Mouse (Mus musculus) ES-E14 (cell line): ENCODE results near the gene Rbl2. TPM values are rescaled to one million over a fixed set of nuclear protein-coding genes. Genes with fewer than 3 reads are reported as not detected.
A peak's percentile ranks its signal among the peaks of the same experiment; 100 is the strongest.

Experiments used
- DNase-seq: peaks from one replicate; pipeline ENCODE4 v3.0.0-alpha.2; 2013; ENCODE audit warnings: low read depth, low spot score
- H3K27ac ChIP-seq: 2 replicates; pipeline ENCODE4 v1.5.1; 2012; ENCODE audit warnings: low read depth, mild to moderate bottlenecking, low read length, moderate library complexity, mixed read lengths; ENCODE audit not compliant: poor library complexity, insufficient read depth, severe bottlenecking
- H3K36me3 ChIP-seq: 2 replicates; pipeline ENCODE4 v1.6.1; 2012; ENCODE audit warnings: mild to moderate bottlenecking, low read length, moderate library complexity, mixed read lengths; ENCODE audit not compliant: control insufficient read depth, poor library complexity, insufficient read depth, severe bottlenecking
- H3K4me1 ChIP-seq, 2 experiments: fragments of 150-350 bp in 1 of 2; sonication (generic) in 1 of 2; 2 replicates each; pipeline ENCODE4 v1.6.1; 2012; ENCODE audit warnings: low read length in 2 of 2, mild to moderate bottlenecking in 1 of 2, mixed read lengths in 1 of 2; ENCODE audit not compliant: control insufficient read depth in 2 of 2, insufficient read depth in 2 of 2, poor library complexity in 1 of 2
- H3K4me3 ChIP-seq, 2 experiments: fragments of 150-350 bp in 1 of 2; sonication (generic) in 1 of 2; 2 replicates each; pipeline ENCODE4 v1.5.1; 2012; ENCODE audit warnings: low read length in 2 of 2, low read depth in 1 of 2, mild to moderate bottlenecking in 1 of 2, mixed read lengths in 1 of 2; ENCODE audit not compliant: insufficient read depth in 1 of 2, poor library complexity in 1 of 2, severe bottlenecking in 1 of 2
- H3K9ac ChIP-seq: 2 replicates; pipeline ENCODE4 v1.6.1; 2012; ENCODE audit warnings: low read depth, mild to moderate bottlenecking, low read length, mixed read lengths; ENCODE audit not compliant: poor library complexity, insufficient read depth, severe bottlenecking
- H3K9me3 ChIP-seq: fragments of 150-350 bp; sonication (generic); 2 replicates; pipeline ENCODE4 v1.6.1; 2012; ENCODE audit warnings: low read depth, mild to moderate bottlenecking, low read length; ENCODE audit not compliant: control insufficient read depth, insufficient read depth
- CHD2 ChIP-seq: IDR thresholded peaks from 2 replicates; pipeline ENCODE4 v1.6.1; 2014; ENCODE audit warnings: mild to moderate bottlenecking, low read depth, low read length, inconsistent platforms
- HCFC1 ChIP-seq: IDR thresholded peaks from 2 replicates; pipeline ENCODE4 v1.6.1; 2012; ENCODE audit warnings: low read length, inconsistent platforms, borderline replicate concordance; ENCODE audit not compliant: insufficient read depth
- MAFK ChIP-seq: IDR thresholded peaks from 2 replicates; pipeline ENCODE4 v1.6.1; 2014; ENCODE audit warnings: mild to moderate bottlenecking, low read depth, low read length, inconsistent platforms; ENCODE audit not compliant: insufficient read depth
- ZC3H11A ChIP-seq: IDR thresholded peaks from 2 replicates; pipeline ENCODE4 v1.6.1; 2012; ENCODE audit warnings: low read depth, mild to moderate bottlenecking, inconsistent platforms, low read length, borderline replicate concordance
- ZNF384 ChIP-seq: IDR thresholded peaks from 2 replicates; pipeline ENCODE4 v1.6.1; 2012; ENCODE audit warnings: low read depth, low read length, inconsistent platforms
- in situ Hi-C, 2 experiments: fragments of 600-800 bp; cut with MboI; formaldehyde crosslinking; loops; one replicate each; pipeline ENCODE4 v1.15.1; 2025; ENCODE audit warnings: low sequenced_read_pairs in 2 of 2, inconsistent platforms in 1 of 2; ENCODE audit not compliant: unreplicated experiment in 2 of 2
- total RNA-seq: library from RNA; depleted of rRNA; stranded (reverse); fragments of 300-350 nt; gene quantifications from 2 replicates; pipeline ENCODE4 v1.2.3, GENCODE M21; 2012

Rbl2 gene
- total RNA-seq, 1 experiment, result 7.7 TPM

DNA sequence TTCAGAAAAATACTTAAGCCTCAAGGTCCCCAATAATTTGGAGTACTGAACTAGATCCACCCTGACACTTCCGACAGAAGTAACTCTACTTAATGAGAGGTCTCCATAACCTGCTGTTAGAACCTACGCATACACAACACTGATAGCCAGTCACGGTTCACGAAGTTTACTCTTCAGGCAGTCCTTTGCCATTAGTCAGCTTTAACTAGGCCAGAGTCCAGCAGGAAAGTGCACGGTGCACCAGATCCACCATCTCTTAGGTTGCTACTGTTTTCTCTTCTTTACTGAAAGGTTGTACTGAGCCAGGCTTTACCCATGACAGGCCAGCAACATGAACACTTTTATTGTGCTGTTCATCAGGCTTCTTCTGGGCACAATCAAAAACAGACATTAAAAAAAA is 54.5 kb downstream of the Rbl2 start:
- peaks cover 39% of the 10 kb centered on the region for H3K36me3 ChIP-seq
- DNase-seq, result no peak
- in situ Hi-C loops, result no loop called here
- no peak overlapping the region for H3K4me3 ChIP-seq
- TF ChIP-seq ZNF384, result no peak
- no peak for TF ChIP-seq MAFK
- no peak for TF ChIP-seq ZC3H11A
- TF ChIP-seq HCFC1, result no peak
- TF ChIP-seq CHD2, result no peak
- no peak overlapping the region for H3K27ac ChIP-seq
- peaks cover 0 to 2% of the 10 kb centered on the region in 2 experiments; a peak in 1 of 4 replicates for H3K4me1 ChIP-seq
- no peaks in the 10 kb centered on the region for H3K9me3 ChIP-seq
- H3K9ac ChIP-seq, result no peak overlapping the region

DNA sequence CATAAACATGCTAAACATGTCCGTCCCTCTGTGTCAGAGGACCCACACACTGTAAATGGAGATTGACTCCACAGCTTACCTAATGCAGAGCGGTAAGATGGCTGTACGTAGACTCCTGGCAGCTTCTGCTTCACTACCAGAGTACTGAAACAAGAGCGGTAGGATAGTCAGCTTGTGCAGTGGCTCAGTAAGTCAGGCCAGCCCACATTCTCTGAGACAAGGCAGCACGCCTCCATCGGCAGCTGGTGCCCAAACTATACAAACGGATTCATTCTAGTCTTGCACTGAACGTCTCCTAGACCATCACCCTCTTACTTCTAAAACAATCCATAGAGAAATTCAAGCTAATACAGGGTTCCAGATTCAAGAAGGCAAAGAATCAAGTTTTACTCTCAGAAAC is 56.9 kb downstream of the Rbl2 start:
- no peak overlapping the region for H3K9ac ChIP-seq
- no peak for DNase-seq
- H3K27ac ChIP-seq, result no peak overlapping the region
- no peak for TF ChIP-seq MAFK
- TF ChIP-seq ZNF384, result no peak
- TF ChIP-seq CHD2, result no peak
- TF ChIP-seq HCFC1, result no peak
- no peaks in the 10 kb centered on the region for H3K9me3 ChIP-seq
- peaks cover 40% of the 10 kb centered on the region for H3K36me3 ChIP-seq
- H3K4me1 ChIP-seq, result peaks cover 0 to 2% of the 10 kb centered on the region in 2 experiments; a peak in 1 of 4 replicates
- no peak overlapping the region for H3K4me3 ChIP-seq
- in situ Hi-C loops, result no loop called here

DNA sequence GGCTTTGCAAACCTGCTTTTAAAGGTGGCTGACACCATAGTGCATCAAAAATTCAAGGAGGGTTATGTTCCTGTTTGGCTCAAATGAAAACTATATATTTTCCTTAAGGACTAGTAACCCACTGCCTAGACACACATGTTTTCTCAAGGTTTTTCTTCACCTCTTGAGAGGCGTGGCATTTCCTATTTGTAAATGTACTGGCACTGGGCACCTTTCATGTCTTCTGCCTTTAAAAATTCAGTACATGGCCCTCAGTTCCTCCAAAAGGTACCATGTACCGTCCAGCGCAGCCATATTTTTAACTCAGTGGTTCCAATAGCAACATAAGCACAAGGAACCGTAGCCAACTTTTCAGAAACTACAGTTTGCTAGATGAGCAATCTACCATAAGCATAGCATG is 62.9 kb downstream of the Rbl2 start:
- H3K36me3 ChIP-seq, result peaks cover 12% of the 10 kb centered on the region; the same call in 1 of the 2 replicates
- no peaks in the 10 kb centered on the region for H3K9me3 ChIP-seq
- no peak for DNase-seq
- H3K4me1 ChIP-seq, result peaks cover 4 to 11% of the 10 kb centered on the region in 2 experiments; a peak in 2 of 4 replicates
- no peak overlapping the region for H3K9ac ChIP-seq
- no peak for TF ChIP-seq MAFK
- peak overlapping the region; percentile 95 to 99; a peak in 3 of 4 replicates for H3K4me3 ChIP-seq
- H3K27ac ChIP-seq, result no peak overlapping the region
- in situ Hi-C loops, result no loop called here

DNA sequence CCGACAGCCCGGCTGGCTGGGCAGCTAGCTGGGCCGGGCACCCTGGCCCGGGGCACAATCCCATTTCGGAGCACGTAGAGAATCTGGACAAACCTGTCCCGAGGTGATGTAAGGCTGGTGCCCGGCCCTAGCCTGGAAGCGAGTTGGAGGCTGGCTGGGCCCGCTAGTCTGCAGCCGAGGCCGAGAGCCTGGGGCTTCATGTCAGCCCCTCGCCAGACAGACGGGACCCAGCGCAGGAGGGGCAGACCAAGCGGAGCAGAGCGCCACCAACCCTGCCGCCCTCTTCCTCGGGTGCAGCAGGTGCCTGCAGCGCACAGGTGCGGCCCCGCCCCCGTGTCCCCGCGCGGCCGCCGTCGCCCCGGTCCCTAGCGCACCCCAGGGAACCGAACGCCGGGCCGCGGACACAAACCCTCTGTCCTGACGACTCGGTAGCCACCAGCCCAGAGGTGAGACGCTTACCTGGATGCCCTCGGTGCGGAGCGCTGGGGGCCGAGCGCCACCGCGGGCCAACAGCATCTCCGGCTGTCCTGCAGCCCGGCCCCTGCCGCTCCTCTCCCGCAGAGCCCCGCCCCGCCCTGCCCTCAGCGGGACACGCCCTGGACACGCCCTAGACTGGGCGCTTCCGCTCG is 63.7 kb downstream of the Rbl2 start:
- TF ChIP-seq ZNF384, result no peak
- TF ChIP-seq MAFK, result no peak
- no peak for TF ChIP-seq CHD2
- TF ChIP-seq ZC3H11A, result no peak
- TF ChIP-seq HCFC1, result no peak
- in situ Hi-C loops, result no loop called here
- Histone ChIP-seq H3K36me3 (peaks cover 9% of the 10 kb centered on the region; the same call in 1 of the 2 replicates), H3K4me1 (peaks cover 4 to 11% of the 10 kb centered on the region in 2 experiments; a peak in 2 of 4 replicates), H3K9me3 (no peaks in the 10 kb centered on the region), H3K4me3 (peak overlapping the region; percentile 95 to 99), H3K9ac (peak overlapping the region; percentile 81), H3K27ac (no peak overlapping the region)
- no peak for DNase-seq

DNA sequence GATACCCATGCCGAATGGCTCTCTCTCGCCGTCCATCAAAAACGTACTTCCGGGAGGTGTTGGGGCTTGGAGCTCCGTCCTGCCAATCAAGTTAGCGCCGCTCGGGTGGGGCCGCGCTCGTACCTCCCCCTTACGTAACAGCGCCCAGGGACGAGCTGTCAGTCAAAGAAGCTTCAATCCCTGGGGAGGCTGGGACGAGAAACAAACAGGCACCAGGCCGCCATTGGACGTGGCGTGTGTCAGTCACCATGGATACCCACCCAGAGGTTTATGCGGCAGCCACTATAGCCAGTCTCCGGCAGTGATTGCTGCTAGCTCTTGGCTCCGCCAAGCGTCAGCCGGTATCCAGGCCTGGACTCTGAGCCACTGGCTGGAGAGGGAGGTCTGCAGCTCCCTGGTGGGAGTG is 64.2 kb downstream of the Rbl2 start:
- Histone ChIP-seq H3K27ac (peak overlapping the region; percentile 24; the same call in 1 of the 2 replicates), H3K9me3 (no peaks in the 10 kb centered on the region), H3K36me3 (peaks cover 7% of the 10 kb centered on the region; the same call in 1 of the 2 replicates), H3K4me3 (peak overlapping the region; percentile 42 to 44), H3K9ac (peak overlapping the region; percentile 26; the same call in 1 of the 2 replicates), H3K4me1 (peaks cover 4 to 11% of the 10 kb centered on the region in 2 experiments; a peak in 2 of 4 replicates)
- in situ Hi-C loops, result no loop called here
- peak; percentile 98 for DNase-seq
- no peak for TF ChIP-seq ZC3H11A
- TF ChIP-seq CHD2, result peak; percentile 82
- TF ChIP-seq MAFK, result no peak
